Mouse (Mus musculus) heart, adult 2 months (tissue): Measurements from ENCODE around the gene Ube4b. TPM values are rescaled to one million over a fixed set of nuclear protein-coding genes. Genes with fewer than 3 reads are reported as not detected.

Experiments
- DNase-seq, 2 experiments: peaks; one replicate each; pipeline ENCODE4 v3.0.0; 2021
- H3K27ac ChIP-seq: fragments of 200-600 bp; 2 replicates; pipeline ENCODE4 v1.8.1; 2022
- H3K27me3 ChIP-seq: fragments of 200-500 bp; 2 replicates; pipeline ENCODE4 v1.6.1; 2012; ENCODE audit warnings: mild to moderate bottlenecking, low read length, inconsistent platforms, mixed read lengths; ENCODE audit not compliant: control insufficient read depth, insufficient read depth
- H3K36me3 ChIP-seq: fragments of 200-500 bp; 2 replicates; pipeline ENCODE4 v1.6.1; 2012; ENCODE audit warnings: low read length, inconsistent platforms; ENCODE audit not compliant: control insufficient read depth, insufficient read depth
- H3K4me1 ChIP-seq: fragments of 200-500 bp; 2 replicates; pipeline ENCODE4 v1.6.1; 2011; ENCODE audit warnings: low read length; ENCODE audit not compliant: control insufficient read depth, insufficient read depth
- H3K4me3 ChIP-seq: fragments of 200-600 bp; 2 replicates; pipeline ENCODE4 v1.8.1; 2022
- H3K79me2 ChIP-seq: fragments of 200-500 bp; replicated peaks from 2 replicates; pipeline ENCODE4 v1.6.1; 2012; ENCODE audit warnings: mild to moderate bottlenecking, inconsistent platforms, low read length, moderate library complexity, mixed read lengths; ENCODE audit not compliant: control insufficient read depth, insufficient read depth
- H3K9ac ChIP-seq: fragments of 200-500 bp; 2 replicates; pipeline ENCODE4 v1.6.1; 2012; ENCODE audit warnings: low read depth, mild to moderate bottlenecking, control low read depth, inconsistent platforms, low read length, mixed read lengths
- CTCF ChIP-seq: fragments of 200-600 bp; IDR thresholded peaks from 2 replicates; pipeline ENCODE4 v1.8.1; 2022; ENCODE audit warnings: antibody characterized with exemption, mild to moderate bottlenecking, moderate library complexity
- EP300 ChIP-seq: fragments of 200-500 bp; IDR thresholded peaks from 2 replicates; pipeline ENCODE4 v1.6.1; 2011; ENCODE audit warnings: low read depth, low read length, control low read depth; ENCODE audit not compliant: insufficient read depth
- POLR2A ChIP-seq: fragments of 200-500 bp; IDR thresholded peaks from 2 replicates; pipeline ENCODE4 v1.6.1; 2011; ENCODE audit warnings: mild to moderate bottlenecking, low read depth, low read length, control low read depth; ENCODE audit not compliant: insufficient read depth
- WGBS: fragments of 180-500 bp; shearing (Covaris S2); methylation state at CpG from one replicate; pipeline ENCODE4 v1.1.7; 2018; 5-methylcytosine and 5-hydroxymethylcytosine counted together
- intact Hi-C: fragments of 180-260 bp; cut with DNase I; formaldehyde crosslinking; loops from one replicate; pipeline ENCODE4 v1.15.1; 2025
- polyA plus RNA-seq: library from polyadenylated mRNA; depleted of rRNA; stranded (reverse); fragments of >200 nt; gene quantifications from 2 replicates; pipeline ENCODE4 v1.2.3, GENCODE M21; 2012
- total RNA-seq, 2 experiments: library from RNA; stranded (reverse); gene quantifications; 2 replicates each; pipeline ENCODE4 v1.2.3; 2021

Gene Ube4b
- total and polyA plus RNA-seq, 3 experiments: 39.6 to 41.6 (median 40.2) TPM

DNA sequence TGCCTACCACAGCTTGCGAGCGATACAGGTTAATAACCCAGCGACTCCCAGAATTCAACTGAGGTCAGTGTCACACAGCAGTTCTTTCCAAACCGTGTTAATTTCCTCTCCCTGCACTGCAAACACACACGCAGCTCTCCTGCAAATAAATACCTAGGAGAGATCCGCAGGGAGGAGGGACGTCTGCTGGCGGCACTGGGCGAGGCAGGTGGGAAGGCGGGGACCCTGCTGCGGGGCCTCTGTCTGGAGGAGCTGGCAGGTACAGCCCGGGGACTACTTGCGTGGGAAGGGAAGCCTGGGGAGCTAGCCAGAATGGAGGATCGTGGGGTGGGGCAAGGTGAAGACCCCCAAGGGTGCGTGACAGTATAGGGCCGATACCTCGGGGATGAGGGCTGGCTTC is 46.7 kb downstream of the Ube4b start:
- H3K4me1 ChIP-seq: no peaks in the 10 kb centered on the region
- H3K27ac ChIP-seq: no peak overlapping the region
- H3K4me3 ChIP-seq: no peak overlapping the region
- no peaks in the 10 kb centered on the region for H3K36me3 ChIP-seq
- H3K27me3 ChIP-seq: no peaks in the 10 kb centered on the region
- TF ChIP-seq EP300: no peak
- no peak for TF ChIP-seq POLR2A
- TF ChIP-seq CTCF: no peak
- intact Hi-C loops: loop anchor here (10.0 kb wide), 1 partner anchor 235 kb away; no protein-coding TSS in a partner anchor
- H3K79me2 ChIP-seq: no peaks in the 10 kb centered on the region; the same call in none of the 2 replicates
- WGBS: 90% methylated on average over 17 of the region's 17 CpGs
- no peak overlapping the region for H3K9ac ChIP-seq
- DNase-seq: no peak

- 92% methylated on average over 8 of the region's 8 CpGs for WGBS
- H3K9ac ChIP-seq: no peak overlapping the region
- no peaks in the 10 kb centered on the region for H3K36me3 ChIP-seq
- H3K79me2 ChIP-seq: no peaks in the 10 kb centered on the region; the same call in none of the 2 replicates
- no peaks in the 10 kb centered on the region for H3K27me3 ChIP-seq
- H3K4me3 ChIP-seq: no peak overlapping the region
- no peak overlapping the region for H3K27ac ChIP-seq
- no peak for DNase-seq
- no peaks in the 10 kb centered on the region for H3K4me1 ChIP-seq
- intact Hi-C loops: loop anchor here (10.0 kb wide), 1 partner anchor 236 kb away; no protein-coding TSS in a partner anchor
- TF ChIP-seq EP300 (no peak), POLR2A (no peak), CTCF (no peak)
Measured at GRCm38 (mm10) chr4:149378819-149379218, 47.7 kb downstream of the Ube4b start.

- 84% methylated on average over 10 of the region's 10 CpGs for WGBS
- Histone ChIP-seq H3K9ac (no peak overlapping the region), H3K27me3 (no peaks in the 10 kb centered on the region), H3K27ac (no peak overlapping the region), H3K4me3 (no peak overlapping the region), H3K4me1 (no peaks in the 10 kb centered on the region), H3K36me3 (no peaks in the 10 kb centered on the region), H3K79me2 (no peaks in the 10 kb centered on the region; the same call in none of the 2 replicates)
- intact Hi-C loops: loop anchor here (10.0 kb wide), 1 partner anchor 239 kb away; no protein-coding TSS in a partner anchor
- no peak for DNase-seq
- no peak for TF ChIP-seq CTCF
- TF ChIP-seq POLR2A: no peak
- no peak for TF ChIP-seq EP300
Measured at GRCm38 (mm10) chr4:149376034-149376433, 50.5 kb downstream of the Ube4b start.

- WGBS: 86% methylated on average over 11 of the region's 11 CpGs
- TF ChIP-seq EP300 (no peak), CTCF (no peak), POLR2A (no peak)
Measured at GRCm38 (mm10) chr4:149374662-149375061, 51.9 kb downstream of the Ube4b start.

DNA sequence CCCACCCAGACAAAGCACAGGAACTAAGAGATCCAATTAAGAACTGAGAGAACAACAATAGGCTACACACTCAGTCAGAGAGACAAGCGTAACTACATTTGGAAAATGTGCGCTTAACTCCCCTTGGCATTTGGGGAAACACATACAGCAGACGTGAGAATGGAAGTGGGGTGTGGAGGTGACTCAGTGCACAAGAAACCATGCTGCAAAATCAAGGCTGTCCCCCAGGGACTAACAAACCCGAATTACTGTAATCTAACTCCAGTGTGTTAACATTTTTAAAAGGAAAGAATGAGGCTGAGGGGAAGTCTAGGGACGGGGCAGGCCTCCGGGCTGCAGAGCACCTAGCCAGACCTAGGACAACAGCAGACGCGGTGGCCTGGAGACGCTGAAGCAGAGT is 52.6 kb downstream of the Ube4b start:
- no peaks in the 10 kb centered on the region for H3K36me3 ChIP-seq

More at GRCm38 (mm10) chr4:149374662-149375061, 51.9 kb downstream of the Ube4b start:
- Histone ChIP-seq H3K36me3 (no peaks in the 10 kb centered on the region), H3K9ac (no peak overlapping the region), H3K27ac (no peak overlapping the region), H3K4me3 (no peak overlapping the region), H3K4me1 (no peaks in the 10 kb centered on the region), H3K79me2 (no peaks in the 10 kb centered on the region; the same call in 1 of the 2 replicates), H3K27me3 (no peaks in the 10 kb centered on the region)
- intact Hi-C loops: loop anchor here (5.0 to 10.0 kb wide), 2 partner anchors 168 to 240 kb away; no protein-coding TSS in a partner anchor
- no peak for DNase-seq

DNA sequence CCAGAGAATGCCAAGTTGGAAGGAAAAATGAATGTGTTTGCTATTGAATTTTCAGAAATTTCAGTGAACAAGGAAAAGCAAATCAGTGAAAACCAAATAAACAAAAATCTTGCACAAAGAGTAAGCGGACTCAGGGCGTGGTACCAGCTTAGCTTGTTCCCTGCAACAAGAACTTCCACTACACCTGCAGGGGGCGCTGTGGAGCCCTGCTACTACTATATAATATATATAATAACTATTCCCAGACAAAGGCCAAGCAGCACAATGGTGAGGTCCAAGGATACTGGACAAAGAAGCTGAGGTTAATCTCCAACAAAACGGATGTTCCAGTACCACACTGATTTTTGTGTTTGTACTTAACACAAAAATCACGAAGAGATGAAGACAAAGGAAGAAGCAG is 53.1 kb downstream of the Ube4b start:
- DNase-seq: peak; percentile 34 to 58
- intact Hi-C loops: loop anchor here (2.0 to 10.0 kb wide), 3 partner anchors 71 to 241 kb away; no protein-coding TSS in a partner anchor
- H3K36me3 ChIP-seq: no peaks in the 10 kb centered on the region
- H3K9ac ChIP-seq: no peak overlapping the region
- no peaks in the 10 kb centered on the region for H3K79me2 ChIP-seq
- H3K27me3 ChIP-seq: no peaks in the 10 kb centered on the region
- TF ChIP-seq CTCF (peak; percentile 87), POLR2A (no peak)
- no peak overlapping the region for H3K27ac ChIP-seq
- no peak overlapping the region for H3K4me3 ChIP-seq
- no peaks in the 10 kb centered on the region for H3K4me1 ChIP-seq
- WGBS: 65% methylated on average over 5 of the region's 5 CpGs

More for the DNA sequence above, 52.6 kb downstream of the Ube4b start:
- TF ChIP-seq POLR2A (no peak), CTCF (no peak), EP300 (no peak)
- H3K4me1 ChIP-seq: no peaks in the 10 kb centered on the region
- H3K27ac ChIP-seq: no peak overlapping the region
- H3K79me2 ChIP-seq: no peaks in the 10 kb centered on the region; the same call in 1 of the 2 replicates
- no peak for DNase-seq
- intact Hi-C loops: loop anchor here (2.0 to 10.0 kb wide), 3 partner anchors 71 to 241 kb away; no protein-coding TSS in a partner anchor
- H3K4me3 ChIP-seq: no peak overlapping the region
- H3K27me3 ChIP-seq: no peaks in the 10 kb centered on the region
- H3K9ac ChIP-seq: no peak overlapping the region
- WGBS: 74% methylated on average over 9 of the region's 9 CpGs
